Mouse (Mus musculus) E14TG2a.4 (cell line): Measurements from ENCODE around the gene Myoz2.
A peak's percentile ranks its signal among the peaks of the same experiment; 100 is the strongest.

Experiments used
- H3K27me3 ChIP-seq: 2 replicates; pipeline ENCODE4 v1.6.1; 2014; ENCODE audit warnings: low read length, control low read depth; ENCODE audit not compliant: insufficient read depth
- H3K36me3 ChIP-seq: 2 replicates; pipeline ENCODE4 v1.6.1; 2014; ENCODE audit warnings: low read length, control low read depth; ENCODE audit not compliant: insufficient read depth
- H3K4me1 ChIP-seq: replicated peaks from 2 replicates; pipeline ENCODE4 v1.6.1; 2014; ENCODE audit warnings: low read depth, low read length, control low read depth
- H3K4me3 ChIP-seq: replicated peaks from 2 replicates; pipeline ENCODE4 v1.5.1; 2014; ENCODE audit warnings: mild to moderate bottlenecking, low read length
- H3K9me3 ChIP-seq: 2 replicates; pipeline ENCODE4 v1.6.1; 2014; ENCODE audit warnings: low read length, control low read depth
- CTCF ChIP-seq: conservative IDR thresholded peaks from 2 replicates; pipeline ENCODE4 v1.5.1; 2014; ENCODE audit warnings: low read length
- NANOG ChIP-seq: IDR thresholded peaks from 2 replicates; pipeline ENCODE4 v1.6.1; 2014; ENCODE audit warnings: borderline replicate concordance, low read length, mixed read lengths
- POU5F1 ChIP-seq: IDR thresholded peaks from 2 replicates; pipeline ENCODE4 v1.6.1; 2014; ENCODE audit warnings: low read length, borderline replicate concordance

The Myoz2 gene

GRCm38 (mm10) chr3:122996968-122997367, 37.8 kb downstream of the Myoz2 start:
- no peaks in the 10 kb centered on the region for H3K36me3 ChIP-seq
- H3K9me3 ChIP-seq, result no peaks in the 10 kb centered on the region
- peaks cover 4% of the 10 kb centered on the region for H3K4me1 ChIP-seq
- no peaks in the 10 kb centered on the region for H3K27me3 ChIP-seq
- TF ChIP-seq CTCF (no peak), NANOG (no peak), POU5F1 (no peak)
- H3K4me3 ChIP-seq, result no peak overlapping the region

- no peaks in the 10 kb centered on the region for H3K36me3 ChIP-seq
- H3K4me3 ChIP-seq, result no peak overlapping the region
- TF ChIP-seq NANOG (no peak), POU5F1 (no peak), CTCF (no peak)
- peaks cover 30% of the 10 kb centered on the region for H3K4me1 ChIP-seq
- H3K9me3 ChIP-seq, result no peaks in the 10 kb centered on the region
- H3K27me3 ChIP-seq, result no peaks in the 10 kb centered on the region
Observed at GRCm38 (mm10) chr3:122986906-122987305, 47.9 kb downstream of the Myoz2 start.

GRCm38 (mm10) chr3:122986386-122986785, 48.4 kb downstream of the Myoz2 start:
- Histone ChIP-seq H3K36me3 (no peaks in the 10 kb centered on the region), H3K9me3 (no peaks in the 10 kb centered on the region), H3K4me1 (peaks cover 26% of the 10 kb centered on the region), H3K27me3 (no peaks in the 10 kb centered on the region), H3K4me3 (no peak overlapping the region; the same call in 1 of the 2 replicates)
- TF ChIP-seq CTCF, result no peak
- TF ChIP-seq POU5F1, result no peak
- no peak for TF ChIP-seq NANOG

GRCm38 (mm10) chr3:122985183-122985944, 49.5 kb downstream of the Myoz2 start:
- Histone ChIP-seq H3K4me1 (peaks cover 26% of the 10 kb centered on the region), H3K9me3 (no peaks in the 10 kb centered on the region), H3K4me3 (peak overlapping the region; percentile 97), H3K36me3 (no peaks in the 10 kb centered on the region), H3K27me3 (no peaks in the 10 kb centered on the region)
- TF ChIP-seq NANOG (no peak), POU5F1 (no peak), CTCF (no peak)

GRCm38 (mm10) chr3:122984249-122985182, 50.3 kb downstream of the Myoz2 start, which contains the start of gene Usp53:
Gene Usp53, minus strand, starts transcription at chr3:122984510.
- TF ChIP-seq CTCF (no peak), POU5F1 (no peak), NANOG (no peak)
- H3K9me3 ChIP-seq, result no peaks in the 10 kb centered on the region
- H3K27me3 ChIP-seq, result no peaks in the 10 kb centered on the region
- no peaks in the 10 kb centered on the region for H3K36me3 ChIP-seq
- H3K4me3 ChIP-seq, result peak within 1 kb of the TSS; percentile 97
- peaks cover 26% of the 10 kb centered on the region for H3K4me1 ChIP-seq

- H3K27me3 ChIP-seq, result no peaks in the 10 kb centered on the region
- peaks cover 4% of the 10 kb centered on the region for H3K36me3 ChIP-seq
- peaks cover 26% of the 10 kb centered on the region for H3K4me1 ChIP-seq
- no peaks in the 10 kb centered on the region for H3K9me3 ChIP-seq
- H3K4me3 ChIP-seq, result peak overlapping the region; percentile 97
- TF ChIP-seq POU5F1 (no peak), NANOG (no peak), CTCF (no peak)
Observed at GRCm38 (mm10) chr3:122983849-122984248, 51.0 kb downstream of the Myoz2 start.

GRCm38 (mm10) chr3:122975964-122976363, 58.9 kb downstream of the Myoz2 start:
- TF ChIP-seq CTCF (no peak), NANOG (no peak), POU5F1 (no peak)
- H3K36me3 ChIP-seq, result peaks cover 22% of the 10 kb centered on the region
- no peaks in the 10 kb centered on the region for H3K9me3 ChIP-seq
- peaks cover 21% of the 10 kb centered on the region for H3K4me1 ChIP-seq
- no peaks in the 10 kb centered on the region for H3K27me3 ChIP-seq
- H3K4me3 ChIP-seq, result no peak overlapping the region

- Histone ChIP-seq H3K36me3 (peaks cover 22% of the 10 kb centered on the region), H3K27me3 (no peaks in the 10 kb centered on the region), H3K4me3 (no peak overlapping the region), H3K9me3 (no peaks in the 10 kb centered on the region), H3K4me1 (peaks cover 21% of the 10 kb centered on the region)
- TF ChIP-seq POU5F1 (no peak), NANOG (no peak), CTCF (no peak)
Observed at GRCm38 (mm10) chr3:122975363-122975762, 59.5 kb downstream of the Myoz2 start.
